Mouse (Mus musculus) kidney, embryonic 16.5 days (tissue): ENCODE data around the gene Gm37240. TPM values are rescaled to one million over a fixed set of nuclear protein-coding genes. Genes with fewer than 3 reads are reported as not detected.
"Not testable (repeated sequence)": the region's sequence is repeated elsewhere in the genome, so short reads cannot be mapped to it uniquely, and the experiment has no call there.

Experiments used
- ATAC-seq: fragments of 200-750 bp; cut with Nextera tagmentation; 2 replicates; pipeline ENCODE4 v1.8.0; 2017; ENCODE audit warnings: moderate TSS enrichment; ENCODE audit not compliant: low FRiP score, low TSS enrichment
- H3K27ac ChIP-seq: fragments of 300-500 bp; sonication (generic); 2 replicates; pipeline ENCODE4 v1.5.1; 2014; ENCODE audit warnings: low read length
- H3K27me3 ChIP-seq: fragments of 300-500 bp; sonication (generic); 2 replicates; pipeline ENCODE4 v1.6.1; 2014; ENCODE audit warnings: low read length, control low read depth, mixed read lengths; ENCODE audit not compliant: insufficient read depth
- H3K36me3 ChIP-seq: fragments of 300-500 bp; sonication (generic); 2 replicates; pipeline ENCODE4 v1.6.1; 2014; ENCODE audit warnings: low read length, control low read depth, mixed read lengths; ENCODE audit not compliant: insufficient read depth
- H3K4me1 ChIP-seq: fragments of 300-500 bp; sonication (generic); 2 replicates; pipeline ENCODE4 v1.6.1; 2014; ENCODE audit warnings: low read length, control low read depth, mixed read lengths; ENCODE audit not compliant: insufficient read depth
- H3K4me2 ChIP-seq: fragments of 300-500 bp; sonication (generic); replicated peaks from 2 replicates; pipeline ENCODE4 v1.6.1; 2014; ENCODE audit warnings: low read depth, low read length
- H3K4me3 ChIP-seq: fragments of 300-500 bp; sonication (generic); 2 replicates; pipeline ENCODE4 v1.5.1; 2014; ENCODE audit warnings: mild to moderate bottlenecking, low read length
- H3K9ac ChIP-seq: fragments of 300-500 bp; sonication (generic); replicated peaks from 2 replicates; pipeline ENCODE4 v1.6.1; 2014; ENCODE audit warnings: low read length
- H3K9me3 ChIP-seq: fragments of 300-500 bp; sonication (generic); 2 replicates; pipeline ENCODE4 v1.6.1; 2016; ENCODE audit warnings: low read length, control low read depth
- WGBS: fragments of 180-500 bp; shearing (Covaris S2); extraction: QIAGEN DNeasy Blood & Tissue Kit; methylation state at CpG from one replicate; pipeline ENCODE4 v1.1.7; 2014; 5-methylcytosine and 5-hydroxymethylcytosine counted together
- polyA plus RNA-seq: library from polyadenylated mRNA; unstranded; fragments of >200 nt; fragmentation: Nextera tagmentation; extraction: Ambion mirVana; gene quantifications from 2 replicates; pipeline ENCODE4 v1.2.1, GENCODE M21; 2015

The Gm37240 gene
- polyA plus RNA-seq, 1 experiment from 2014 or later, result 8.7 TPM

DNA sequence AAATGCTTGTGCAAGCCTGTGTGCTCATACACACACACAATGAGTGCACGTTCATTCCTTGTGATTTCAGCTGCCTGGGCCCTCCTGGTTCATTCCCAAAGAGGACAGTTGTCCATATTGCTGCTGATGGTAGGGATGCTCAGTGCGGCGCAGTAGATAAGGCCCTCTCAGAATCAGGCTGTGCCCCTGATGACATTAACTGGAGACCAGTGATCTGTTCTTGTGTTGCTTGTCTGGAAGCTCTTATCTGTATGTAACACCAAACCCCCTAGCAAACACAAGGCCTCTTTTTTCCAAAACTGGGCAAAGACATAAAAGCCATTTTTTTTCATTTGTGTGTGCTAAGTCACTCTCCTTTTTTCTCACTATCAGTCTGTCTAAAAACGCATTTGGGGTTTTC is 302.4 kb downstream of the Gm37240 start:
- no peak overlapping the region for H3K9ac ChIP-seq
- H3K9me3 ChIP-seq, result no peaks in the 10 kb centered on the region
- 92% methylated on average over 4 of the region's 4 CpGs for WGBS
- ATAC-seq, result no peak
- H3K4me1 ChIP-seq, result no peaks in the 10 kb centered on the region
- no peak overlapping the region for H3K4me3 ChIP-seq
- H3K4me2 ChIP-seq, result no peak overlapping the region
- no peaks in the 10 kb centered on the region for H3K36me3 ChIP-seq
- H3K27ac ChIP-seq, result no peak overlapping the region
- no peaks in the 10 kb centered on the region for H3K27me3 ChIP-seq

GRCm38 (mm10) chr3:85583194-85583593 is 304.1 kb downstream of the Gm37240 start:
- ATAC-seq, result no peak
- Histone ChIP-seq H3K4me3 (no peak overlapping the region), H3K27ac (no peak overlapping the region), H3K36me3 (no peaks in the 10 kb centered on the region), H3K27me3 (no peaks in the 10 kb centered on the region), H3K9me3 (no peaks in the 10 kb centered on the region), H3K4me2 (no peak overlapping the region), H3K4me1 (no peaks in the 10 kb centered on the region), H3K9ac (no peak overlapping the region)
- WGBS, result 84% methylated on average over 5 of the region's 5 CpGs

DNA sequence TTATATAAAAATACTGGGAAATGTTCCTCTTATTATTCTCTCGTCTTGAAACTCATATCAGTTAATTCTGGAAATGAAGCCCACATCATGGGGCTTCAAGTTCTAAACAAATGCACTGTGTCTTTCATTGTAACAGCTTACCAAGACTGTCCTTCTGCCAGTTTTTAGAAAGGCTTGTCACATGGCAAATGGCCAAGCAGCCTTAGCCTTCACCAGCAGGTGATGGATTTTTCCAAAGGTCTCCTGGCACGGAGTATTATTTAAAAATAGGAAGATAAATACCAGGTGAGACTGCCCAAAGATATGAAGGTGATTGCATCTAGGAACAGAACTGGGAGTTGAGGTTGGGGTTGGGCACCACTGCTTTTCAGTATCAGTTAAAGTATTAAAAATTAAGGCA is 304.6 kb downstream of the Gm37240 start:
- no peaks in the 10 kb centered on the region for H3K4me1 ChIP-seq
- H3K9ac ChIP-seq, result no peak overlapping the region
- H3K27ac ChIP-seq, result no peak overlapping the region
- ATAC-seq, result no peak
- H3K4me3 ChIP-seq, result no peak overlapping the region
- H3K27me3 ChIP-seq, result no peaks in the 10 kb centered on the region
- no peaks in the 10 kb centered on the region for H3K9me3 ChIP-seq
- WGBS, result 79% methylated on average over 2 of the region's 2 CpGs
- no peaks in the 10 kb centered on the region for H3K36me3 ChIP-seq
- no peak overlapping the region for H3K4me2 ChIP-seq

DNA sequence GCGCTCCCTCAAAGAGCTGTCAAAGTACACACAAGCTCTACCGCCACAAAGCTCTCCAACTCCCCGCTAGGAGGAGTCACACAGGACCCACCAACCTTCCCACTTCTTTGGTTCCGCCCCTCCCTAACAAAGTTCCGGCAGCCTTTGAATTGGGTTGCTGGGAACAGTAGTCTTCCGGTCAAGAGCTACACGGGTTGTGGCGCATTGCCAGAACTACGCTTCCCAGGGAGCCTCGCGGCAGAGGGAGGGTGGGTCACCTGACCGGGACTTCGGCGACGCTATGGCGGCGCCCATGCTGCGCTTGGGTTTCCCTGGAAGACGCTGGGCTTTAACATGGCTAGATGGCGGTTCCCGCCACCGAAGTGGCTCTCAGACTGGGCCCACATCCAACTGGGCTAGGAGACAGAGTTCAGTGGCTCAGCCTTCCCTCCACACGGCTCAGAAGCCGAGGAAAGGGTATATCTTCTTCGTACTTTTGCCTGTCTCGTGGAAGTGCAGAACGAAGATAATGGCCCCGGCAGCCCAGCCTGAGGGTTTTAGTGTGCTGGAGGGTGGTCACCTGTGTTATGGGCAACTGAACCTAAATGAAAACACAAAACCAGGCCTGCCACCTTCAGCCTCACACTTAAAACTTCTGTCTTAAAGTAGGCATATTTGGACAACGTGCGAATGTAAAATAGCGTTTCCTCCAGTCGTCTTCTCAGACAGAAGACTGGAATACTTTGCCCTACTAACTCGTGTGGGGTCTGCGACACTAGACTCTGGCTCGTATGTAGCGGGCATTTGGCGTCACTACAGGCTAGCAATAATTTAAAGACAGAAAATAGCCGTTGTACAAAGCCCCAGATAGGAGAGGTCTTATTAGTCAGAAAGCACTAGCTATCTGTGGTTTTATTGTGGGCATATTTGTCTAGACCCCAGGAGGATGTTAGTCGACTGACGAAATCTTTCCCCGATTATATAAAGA is 313.2 kb downstream of the Gm37240 start, which contains the start of gene Gatb:
TSS of gene Gatb (plus strand) at position 256 of the 967 bp plus-strand sequence.
- H3K4me3 ChIP-seq, result peak within 1 kb of the TSS; percentile 92
- no peaks in the 10 kb centered on the region for H3K9me3 ChIP-seq
- no peaks in the 10 kb centered on the region for H3K36me3 ChIP-seq
- H3K4me1 ChIP-seq, result 0 out of 2 replicates have a peak, but pooled peaks cover 2% of the 10 kb centered on the region
- ATAC-seq, result peak; percentile 100
- 3% methylated on average over 41 of the region's 41 CpGs for WGBS
- H3K27ac ChIP-seq, result peak within 1 kb of the TSS; percentile 82
- peak within 1 kb of the TSS; percentile 74 for H3K4me2 ChIP-seq
- peak within 1 kb of the TSS; percentile 93 for H3K9ac ChIP-seq
- no peaks in the 10 kb centered on the region for H3K27me3 ChIP-seq

GRCm38 (mm10) chr3:85573216-85573863 is 314.0 kb downstream of the Gm37240 start:
- Histone ChIP-seq H3K36me3 (no peaks in the 10 kb centered on the region), H3K4me3 (peak overlapping the region; percentile 92), H3K4me1 (0 out of 2 replicates have a peak, but pooled peaks cover 2% of the 10 kb centered on the region), H3K9me3 (no peaks in the 10 kb centered on the region), H3K4me2 (peak overlapping the region; percentile 55), H3K27ac (no peak overlapping the region), H3K9ac (no peak overlapping the region), H3K27me3 (no peaks in the 10 kb centered on the region)
- no peak for ATAC-seq
- WGBS, result 23% methylated on average over 6 of the region's 6 CpGs

DNA sequence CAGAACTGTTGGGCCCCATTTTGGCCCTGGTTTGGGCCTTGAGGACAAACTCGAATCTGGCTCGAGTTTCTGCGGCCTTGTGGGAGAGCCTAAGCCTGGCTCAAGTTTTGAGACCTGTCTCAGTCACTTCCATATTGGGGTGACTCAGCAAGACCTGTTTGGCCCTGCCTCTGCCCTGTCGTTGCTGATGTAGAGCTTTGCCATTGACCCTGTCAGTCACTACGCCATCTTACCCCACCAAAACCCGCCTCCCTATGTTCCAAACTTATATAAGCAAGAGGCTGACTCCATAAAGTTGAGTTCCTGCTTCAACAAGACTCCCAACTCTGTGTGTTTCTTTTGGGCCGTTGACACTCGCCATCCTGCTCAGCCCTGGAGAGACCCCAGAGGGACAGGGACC is 314.8 kb downstream of the Gm37240 start:
- H3K9ac ChIP-seq, H3K27ac ChIP-seq, H3K9me3 ChIP-seq, H3K27me3 ChIP-seq, ATAC-seq, H3K4me2 ChIP-seq, H3K4me3 ChIP-seq, H3K4me1 ChIP-seq, H3K36me3 ChIP-seq: not testable (repeated sequence)
- 92% methylated on average over 8 of the region's 8 CpGs for WGBS

GRCm38 (mm10) chr3:85571276-85571675 is 316.0 kb downstream of the Gm37240 start:
- Histone ChIP-seq H3K27ac (no peak overlapping the region), H3K4me3 (no peak overlapping the region), H3K4me1 (0 out of 2 replicates have a peak, but pooled peaks cover 2% of the 10 kb centered on the region), H3K27me3 (no peaks in the 10 kb centered on the region), H3K9ac (no peak overlapping the region), H3K4me2 (no peak overlapping the region), H3K9me3 (no peaks in the 10 kb centered on the region), H3K36me3 (no peaks in the 10 kb centered on the region)
- ATAC-seq, result no peak
- WGBS, result 67% methylated on average over 2 of the region's 2 CpGs

- WGBS, result 63% methylated on average over 2 of the region's 2 CpGs
- H3K9me3 ChIP-seq, result no peaks in the 10 kb centered on the region
- ATAC-seq, result no peak
Measured at GRCm38 (mm10) chr3:85564603-85565002, 322.7 kb downstream of the Gm37240 start.

DNA sequence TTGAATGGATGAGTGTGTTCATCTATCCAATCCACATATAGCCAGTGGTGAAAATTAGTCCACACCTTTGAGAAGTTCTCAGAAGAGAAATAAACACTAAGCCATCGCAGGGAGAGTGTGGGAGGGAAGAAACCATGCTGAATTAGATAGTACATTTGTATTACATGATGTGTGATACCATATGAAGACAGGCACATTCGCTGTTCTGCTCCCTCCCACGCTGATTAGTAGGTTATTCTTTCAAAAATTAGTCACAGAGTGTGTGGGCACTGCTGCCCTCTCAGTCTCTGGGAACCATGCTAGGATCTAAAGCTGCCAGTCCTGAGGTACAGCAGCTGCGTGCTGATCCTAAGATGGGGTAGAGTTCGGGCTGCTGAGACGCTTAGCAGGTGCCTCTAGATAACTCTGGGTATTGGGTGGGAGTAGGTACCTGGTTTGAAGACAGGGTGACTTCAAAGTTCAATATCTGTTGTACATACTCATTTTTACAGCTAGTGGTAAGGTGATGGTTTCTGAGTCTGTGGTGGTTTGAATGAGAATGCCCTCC is 333.5 kb downstream of the Gm37240 start:
- H3K27me3 ChIP-seq, result no peaks in the 10 kb centered on the region
- no peaks in the 10 kb centered on the region for H3K9me3 ChIP-seq
- H3K4me2 ChIP-seq, result no peak overlapping the region
- no peak for ATAC-seq
- peaks cover 7% of the 10 kb centered on the region for H3K4me1 ChIP-seq
- H3K4me3 ChIP-seq, result no peak overlapping the region
- H3K36me3 ChIP-seq, result no peaks in the 10 kb centered on the region
- no peak overlapping the region for H3K9ac ChIP-seq
- no peak overlapping the region for H3K27ac ChIP-seq
- WGBS, result 85% methylated on average over 6 of the region's 6 CpGs

More at GRCm38 (mm10) chr3:85564603-85565002, 322.7 kb downstream of the Gm37240 start:
- no peaks in the 10 kb centered on the region for H3K4me1 ChIP-seq
- no peaks in the 10 kb centered on the region for H3K36me3 ChIP-seq
- no peak overlapping the region for H3K27ac ChIP-seq
- H3K27me3 ChIP-seq, result no peaks in the 10 kb centered on the region
- H3K9ac ChIP-seq, result no peak overlapping the region
- H3K4me2 ChIP-seq, result no peak overlapping the region
- no peak overlapping the region for H3K4me3 ChIP-seq
